Mouse (Mus musculus) neural tube, embryonic 10.5 days (tissue): ENCODE results near the gene Qrsl1.
"Not testable (repeated sequence)": the region's sequence is repeated elsewhere in the genome, so short reads cannot be mapped to it uniquely, and the experiment has no call there.

Experiments
- DNase-seq: peaks from one replicate; pipeline ENCODE4 v3.0.0-alpha.2; 2017; ENCODE audit warnings: low spot score; ENCODE audit errors: extremely low spot score

Gene Qrsl1

GRCm38 (mm10) chr10:43901578-43902194 lies at the start of gene Qrsl1, which contains the start of gene Rtn4ip1:
Gene Qrsl1, minus strand, starts transcription at chr10:43901745.
Gene Rtn4ip1, plus strand, starts transcription at chr10:43901807.
- peak; percentile 97 for DNase-seq

DNA sequence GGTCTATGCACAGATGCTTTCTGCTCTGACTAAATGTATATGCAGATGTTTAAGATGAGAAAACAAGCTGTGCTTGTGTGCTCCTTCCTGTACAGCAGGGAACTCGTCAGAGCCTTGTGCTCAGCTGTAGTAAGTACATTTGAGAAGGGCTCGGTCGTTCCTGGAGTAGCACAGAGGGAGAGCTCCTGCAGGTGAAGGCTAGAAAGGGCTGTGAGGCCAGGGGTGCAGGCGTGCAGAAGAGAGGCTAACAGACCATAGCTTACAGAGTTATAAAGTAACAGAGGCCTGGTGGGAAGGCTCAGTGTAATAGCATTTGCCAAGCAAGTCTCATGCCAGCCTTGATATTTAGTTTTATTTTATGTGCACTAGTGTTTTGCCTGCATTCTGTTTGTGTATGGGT lies 43.9 kb upstream of the Qrsl1 start:
- no peak for DNase-seq

GRCm38 (mm10) chr10:43943736-43944135 lies 42.2 kb upstream of the Qrsl1 start:
- DNase-seq: no peak

DNA sequence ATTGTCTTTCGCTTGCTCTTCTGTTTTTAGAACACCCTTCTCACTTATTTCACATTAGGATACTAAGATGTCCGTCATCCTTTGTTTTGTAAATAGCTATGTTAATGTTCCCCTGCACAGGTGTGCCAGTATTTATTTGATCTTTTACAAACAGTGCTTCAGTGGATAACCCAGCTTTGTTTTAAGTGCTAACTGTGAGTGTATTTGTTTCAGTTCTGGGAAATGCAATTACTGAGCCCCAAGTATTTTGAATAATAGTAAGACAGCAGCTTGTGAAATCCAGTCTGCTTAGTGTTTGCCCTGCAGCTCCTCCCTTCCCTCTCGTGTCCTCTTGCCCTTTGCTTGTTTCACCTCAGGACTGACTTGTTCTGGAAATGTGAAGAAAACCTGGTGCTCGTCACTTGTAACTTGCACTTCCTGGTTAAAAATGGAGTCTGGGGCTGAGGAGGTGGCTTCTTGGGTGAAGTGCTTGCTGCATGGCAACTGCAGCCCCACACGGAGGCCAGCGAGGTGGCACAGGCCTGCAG lies 37.7 kb upstream of the Qrsl1 start:
- DNase-seq: no peak

DNA sequence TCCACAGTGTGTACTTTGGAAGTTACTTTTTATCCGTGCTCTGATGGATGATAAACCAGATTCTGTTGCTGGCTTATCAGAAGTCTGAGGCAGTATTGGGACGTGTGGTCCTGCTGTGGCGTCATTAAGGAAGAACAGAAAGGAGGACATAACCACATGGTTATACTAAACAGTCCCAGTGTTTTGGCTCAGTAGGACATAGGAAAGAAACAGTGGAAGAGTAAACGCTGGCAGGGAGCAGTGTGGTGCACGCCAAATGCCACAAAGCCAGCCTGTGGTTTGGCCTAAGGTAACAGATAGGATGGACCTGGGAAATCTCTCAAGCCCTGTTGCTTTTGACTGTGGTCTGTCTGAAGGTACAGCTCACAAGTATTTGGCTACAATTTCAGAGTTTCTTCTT lies 27.1 kb upstream of the Qrsl1 start:
- no peak for DNase-seq

DNA sequence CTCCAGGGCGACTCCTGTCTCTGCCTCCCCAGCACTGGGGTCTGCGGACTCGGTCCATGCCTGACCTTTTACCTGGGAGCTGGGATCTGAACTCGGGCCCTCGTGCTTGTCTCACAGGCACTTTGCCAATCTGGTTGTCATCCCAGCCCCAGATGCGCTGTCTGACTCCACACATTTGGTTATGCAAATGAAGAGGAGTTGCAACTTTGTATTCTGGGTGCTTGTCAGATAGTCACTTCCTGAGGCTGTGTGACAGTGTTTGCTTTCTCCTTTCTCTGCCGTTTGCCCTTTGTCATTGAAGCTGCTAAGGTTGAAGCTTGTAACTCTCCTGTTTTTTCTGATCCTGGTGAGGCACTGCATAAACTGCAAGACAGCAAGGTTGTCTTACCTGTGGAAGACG lies 26.2 kb upstream of the Qrsl1 start:
- DNase-seq: no peak

DNA sequence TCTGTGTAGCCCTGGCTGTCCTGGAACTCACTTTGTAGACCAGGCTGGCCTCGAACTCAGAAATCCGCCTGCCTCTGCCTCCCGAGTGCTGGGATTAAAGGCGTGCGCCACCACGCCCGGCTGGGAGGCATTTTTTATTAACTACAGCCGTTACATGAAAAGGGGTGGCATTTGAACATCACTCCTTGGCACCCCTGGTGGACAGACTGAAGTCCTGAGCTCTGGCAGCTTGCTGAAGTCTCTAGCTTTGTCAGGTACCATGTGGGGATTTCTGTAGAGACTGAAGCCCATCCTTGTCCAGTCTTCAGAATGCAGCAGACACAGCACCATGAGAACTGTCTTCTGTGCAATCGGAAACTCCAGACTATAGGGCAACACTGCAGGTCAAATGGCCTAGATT lies 24.2 kb upstream of the Qrsl1 start:
- DNase-seq: not testable (repeated sequence)

DNA sequence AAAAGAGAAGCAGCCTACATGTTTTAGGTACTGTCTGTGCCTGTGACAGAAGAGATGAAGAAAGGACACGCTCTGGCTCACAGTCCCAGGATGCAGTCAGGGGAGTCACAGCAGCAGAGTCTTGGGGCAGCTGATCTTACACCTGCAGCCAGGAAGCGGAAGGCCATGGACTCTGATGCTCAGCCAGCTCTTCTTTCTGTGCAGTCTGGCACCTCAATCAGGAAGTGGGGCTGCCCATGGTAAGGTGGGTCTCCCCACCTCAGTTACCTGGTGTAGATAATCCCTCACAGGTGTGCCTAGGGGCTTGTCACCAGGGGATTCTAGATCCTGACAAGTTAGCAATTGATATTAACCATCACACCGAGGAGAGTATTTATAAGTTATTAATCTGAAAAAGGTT lies 21.6 kb upstream of the Qrsl1 start:
- DNase-seq: no peak

GRCm38 (mm10) chr10:43918696-43919608 lies 17.4 kb upstream of the Qrsl1 start:
- DNase-seq: peak; percentile 85

- DNase-seq: no peak
Measured at GRCm38 (mm10) chr10:43916737-43917136, 15.2 kb upstream of the Qrsl1 start.

DNA sequence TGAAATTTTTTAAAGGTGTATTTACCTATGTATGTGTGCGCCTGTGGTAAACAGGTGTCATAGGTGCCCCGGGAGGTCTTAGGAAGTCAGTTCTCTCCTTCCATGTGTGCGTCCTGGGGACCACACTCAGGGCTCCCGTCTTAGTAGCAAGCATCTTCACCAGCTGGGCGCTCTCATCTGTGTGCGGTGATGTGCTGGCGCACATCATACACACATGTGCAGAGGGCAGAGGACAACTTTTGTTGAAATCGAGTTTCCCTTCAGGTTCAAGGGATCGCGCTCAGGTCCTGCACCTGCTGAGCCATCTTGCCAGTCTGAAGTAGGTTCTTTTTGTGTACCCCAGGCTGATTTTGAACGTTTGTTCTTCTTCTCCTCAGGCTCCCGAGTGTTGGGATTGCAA lies 14.6 kb upstream of the Qrsl1 start:
- DNase-seq: no peak

DNA sequence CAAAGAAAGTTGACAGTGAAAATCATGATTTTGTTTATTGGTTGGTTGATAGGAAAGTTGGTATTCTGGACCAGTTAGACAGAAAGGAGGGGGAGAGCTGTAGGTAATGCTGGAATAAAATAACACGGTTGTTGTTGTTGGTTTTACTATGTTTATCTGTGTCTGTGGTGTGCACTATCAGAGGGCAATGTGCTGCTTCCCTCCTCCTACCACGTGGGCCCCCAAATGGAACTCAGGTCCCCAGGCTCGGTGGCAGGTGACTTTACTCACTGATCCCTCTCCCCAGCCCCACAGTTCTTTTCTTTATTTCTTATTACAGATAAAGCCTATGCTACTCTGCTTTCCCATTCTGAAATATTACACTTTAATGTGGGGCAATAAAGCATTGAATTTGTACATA lies 10.7 kb upstream of the Qrsl1 start:
- no peak for DNase-seq

DNA sequence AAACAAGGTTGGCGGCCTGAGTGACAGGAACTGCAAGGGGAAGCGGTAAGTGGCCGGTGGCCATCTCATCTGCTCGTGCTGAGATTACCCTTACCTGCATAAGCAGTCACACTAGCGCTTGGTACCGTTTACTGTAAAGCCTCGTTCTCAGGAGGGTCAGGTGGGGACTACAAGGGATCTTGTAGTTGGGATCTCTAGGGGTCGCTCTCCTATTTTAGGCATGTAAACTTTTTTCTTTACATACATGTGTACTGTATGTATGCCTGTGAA lies 9.3 kb upstream of the Qrsl1 start:
- DNase-seq: no peak

DNA sequence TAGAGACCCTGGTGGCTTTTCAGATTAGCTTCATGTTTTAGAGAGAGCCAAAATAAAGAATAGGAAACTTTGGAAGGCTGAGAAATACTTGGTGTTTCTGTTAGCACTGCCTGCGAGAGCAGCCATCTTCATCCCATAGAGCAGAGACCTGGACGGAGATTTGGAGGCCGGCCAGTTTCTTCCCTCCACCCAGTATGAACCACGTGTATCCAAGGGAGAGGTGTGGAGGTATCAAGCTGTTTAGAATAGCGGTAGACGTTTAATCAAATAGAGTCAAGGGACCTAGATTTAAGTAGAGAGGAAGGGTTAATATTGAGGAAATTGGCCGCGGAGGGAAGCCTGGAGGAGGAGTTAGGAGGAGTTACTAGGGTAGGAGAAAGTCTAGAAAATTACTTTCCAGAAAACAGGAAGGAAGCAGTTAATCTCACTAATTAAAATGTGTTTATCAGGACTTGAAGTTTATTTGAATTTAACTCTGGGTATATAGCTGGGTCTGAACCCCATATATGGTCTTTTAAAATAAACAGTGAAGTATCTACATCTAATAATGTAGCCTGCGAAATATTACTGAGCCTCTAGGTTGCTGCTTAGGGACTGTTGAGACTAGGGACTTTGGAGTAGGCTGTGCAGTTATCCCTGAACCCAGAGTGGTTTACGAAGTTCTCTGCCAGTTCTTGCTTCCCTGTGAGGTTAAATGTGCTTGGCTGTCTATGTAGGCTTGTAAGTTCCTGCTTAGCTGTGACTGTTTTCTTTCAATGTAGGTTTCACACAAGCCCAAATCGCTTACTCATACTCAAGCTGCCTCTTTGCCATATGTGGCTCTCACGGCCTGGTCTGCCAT lies 8.7 kb upstream of the Qrsl1 start:
- DNase-seq: no peak

- DNase-seq: no peak
Measured at GRCm38 (mm10) chr10:43904569-43904968, 3.0 kb upstream of the Qrsl1 start.

DNA sequence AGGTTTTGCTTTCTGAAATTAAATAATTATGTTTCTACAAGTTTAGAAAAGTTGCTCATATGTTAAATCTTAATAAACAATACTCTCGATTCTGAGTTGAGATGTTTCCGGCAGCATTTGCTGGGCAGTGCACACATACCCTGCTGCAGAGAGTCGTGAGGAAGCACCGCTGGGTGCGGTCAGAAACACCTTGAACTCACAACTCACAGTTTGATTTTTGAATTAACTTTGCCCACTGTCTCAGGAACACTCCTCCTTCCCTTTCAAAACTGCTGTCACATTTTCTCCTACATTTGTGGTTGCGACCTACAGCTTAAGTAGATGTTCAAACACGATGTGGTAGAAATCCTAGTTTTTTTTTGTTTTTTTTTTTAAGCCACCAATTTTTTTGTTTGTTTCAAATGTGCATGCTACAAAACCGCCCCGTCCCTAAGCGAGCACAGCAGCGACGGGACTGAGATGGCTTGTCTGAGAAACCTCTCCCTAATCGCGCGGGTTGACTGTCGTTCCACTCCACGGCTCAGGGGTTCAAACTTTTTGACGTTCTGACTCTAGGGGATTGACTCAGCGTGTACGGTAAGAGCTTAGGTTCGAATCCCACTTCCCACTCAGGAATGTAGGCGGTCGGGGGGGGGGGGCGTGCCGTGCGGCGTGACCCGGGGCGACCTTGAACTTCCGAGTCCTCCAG lies 518 bp downstream of the Qrsl1 start:
- no peak for DNase-seq

DNA sequence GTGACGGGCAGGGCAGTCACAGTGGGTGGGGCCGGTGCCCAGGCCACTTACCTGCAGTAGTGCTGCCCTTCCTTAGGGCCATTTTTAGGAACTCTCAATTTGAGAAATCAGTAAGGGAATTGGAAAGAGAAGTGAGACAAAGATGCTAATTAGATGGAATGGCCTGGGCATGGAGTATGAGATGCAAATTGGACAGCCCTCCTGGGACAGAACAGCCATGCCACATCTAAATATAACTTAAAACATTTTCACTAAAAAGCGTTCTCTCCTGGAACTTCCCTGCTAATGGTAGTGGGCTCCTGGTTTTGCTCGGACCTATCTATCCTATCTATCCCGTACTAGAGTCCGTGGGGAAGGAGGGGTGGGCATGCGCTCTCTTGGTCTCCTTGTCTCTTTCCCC lies 3.3 kb downstream of the Qrsl1 start:
- DNase-seq: no peak

GRCm38 (mm10) chr10:43896065-43896464 lies 5.5 kb downstream of the Qrsl1 start:
- DNase-seq: no peak

GRCm38 (mm10) chr10:43892971-43893370 lies 8.6 kb downstream of the Qrsl1 start:
- DNase-seq: no peak

- DNase-seq: no peak
Measured at GRCm38 (mm10) chr10:43888976-43889375, 12.6 kb downstream of the Qrsl1 start.

GRCm38 (mm10) chr10:43887676-43888075 lies 13.9 kb downstream of the Qrsl1 start:
- no peak for DNase-seq
